Mouse (Mus musculus) urinary bladder, postnatal 14 days (tissue): ENCODE data around the gene Dpp6.

Experiments
- DNase-seq: peaks from one replicate; pipeline ENCODE4 v3.0.0; 2021; ENCODE audit warnings: low spot score

The Dpp6 gene

DNA sequence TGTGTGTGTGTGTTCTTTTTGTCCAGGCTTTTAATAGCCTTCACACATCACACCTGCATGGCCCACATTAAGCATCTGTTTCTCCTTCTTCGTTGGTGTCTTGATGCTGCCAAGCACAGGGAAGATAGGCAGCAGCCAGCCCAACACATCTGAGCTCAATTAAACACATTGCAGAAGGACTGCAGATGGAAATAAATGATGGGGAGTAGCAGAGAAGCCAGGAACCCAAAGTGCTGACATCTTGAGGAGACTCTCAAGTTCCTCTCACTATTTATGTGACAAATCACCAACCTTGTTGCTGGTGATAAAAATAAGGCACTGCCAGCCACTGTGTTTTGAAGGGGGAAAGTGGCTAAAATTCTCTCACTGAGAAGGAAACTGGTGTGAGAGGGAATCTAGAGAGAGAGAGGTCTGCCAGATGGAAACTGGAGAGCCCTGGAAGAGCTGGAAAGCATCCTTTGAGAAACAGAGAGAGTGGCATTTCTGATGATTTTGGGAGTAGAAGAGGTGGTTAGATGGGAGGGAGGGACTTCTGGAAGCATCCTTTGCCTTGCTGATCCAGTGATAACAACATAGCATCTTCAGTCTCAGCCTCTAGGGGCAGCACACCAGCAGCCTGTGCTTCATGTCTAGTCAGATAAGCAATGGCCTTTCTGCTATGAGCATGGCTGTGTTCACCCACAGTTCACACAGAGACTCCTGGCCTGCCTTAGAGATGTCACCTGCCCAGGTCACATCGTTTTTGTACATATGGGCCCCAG, 383.8 kb downstream of the Dpp6 start:
- DNase-seq, result no peak

DNA sequence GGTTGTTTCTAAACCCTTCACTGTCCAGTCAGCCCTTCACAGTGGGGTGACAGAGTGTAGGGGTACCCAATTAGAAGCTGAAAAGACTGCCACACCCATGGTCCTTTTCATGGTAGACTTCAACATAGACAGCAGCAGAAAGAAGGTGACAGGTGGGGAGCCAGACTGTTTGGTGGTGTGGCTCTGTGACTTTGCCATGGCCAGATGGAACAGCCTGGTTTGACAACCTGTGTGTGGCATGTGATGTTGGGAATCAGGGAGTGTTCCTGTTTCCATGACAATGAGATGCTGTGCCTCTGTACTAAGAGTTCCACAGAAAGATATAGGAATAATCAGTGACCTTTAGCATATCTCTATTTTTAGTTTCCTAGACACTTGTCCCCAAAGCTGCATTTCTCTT, 386.1 kb downstream of the Dpp6 start:
- no peak for DNase-seq

DNA sequence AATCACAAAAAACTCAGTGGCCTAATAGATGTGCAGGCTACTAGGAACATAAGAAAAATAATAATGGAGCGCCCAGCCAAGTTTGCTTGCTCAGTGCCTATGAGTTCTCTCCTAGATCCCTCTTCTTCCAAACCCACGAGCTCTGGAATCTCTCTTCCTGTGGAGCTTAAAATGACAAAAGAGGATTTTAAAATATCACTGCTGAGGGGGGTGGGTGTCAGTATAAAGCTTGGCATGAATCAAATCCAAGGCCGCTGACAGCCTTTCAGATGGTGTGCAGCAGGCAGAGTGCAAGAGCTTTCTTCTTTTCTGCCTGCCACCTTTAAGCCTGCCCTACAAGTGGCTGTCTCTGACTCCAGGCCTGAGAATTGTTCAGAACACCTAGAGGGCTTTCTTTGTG, 387.7 kb downstream of the Dpp6 start:
- no peak for DNase-seq

DNA sequence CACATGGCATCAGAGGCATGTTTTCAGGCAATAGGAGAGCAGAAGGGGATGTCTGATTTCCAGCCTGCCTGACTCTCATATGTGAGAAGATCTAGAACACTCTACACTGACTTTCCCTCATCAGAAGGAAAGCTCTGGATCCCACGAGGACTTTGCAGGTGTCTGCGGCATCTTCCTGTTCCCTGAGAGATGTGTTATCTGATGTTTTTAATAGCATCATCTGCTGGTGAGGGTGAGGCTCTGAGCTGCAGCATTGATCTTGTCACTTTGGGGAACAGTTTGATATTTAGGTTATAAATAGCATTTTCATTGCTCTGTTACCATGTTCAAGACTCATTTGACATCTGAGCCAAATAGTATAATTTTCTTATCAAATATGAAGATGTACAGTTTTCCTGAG, 388.8 kb downstream of the Dpp6 start:
- no peak for DNase-seq

DNA sequence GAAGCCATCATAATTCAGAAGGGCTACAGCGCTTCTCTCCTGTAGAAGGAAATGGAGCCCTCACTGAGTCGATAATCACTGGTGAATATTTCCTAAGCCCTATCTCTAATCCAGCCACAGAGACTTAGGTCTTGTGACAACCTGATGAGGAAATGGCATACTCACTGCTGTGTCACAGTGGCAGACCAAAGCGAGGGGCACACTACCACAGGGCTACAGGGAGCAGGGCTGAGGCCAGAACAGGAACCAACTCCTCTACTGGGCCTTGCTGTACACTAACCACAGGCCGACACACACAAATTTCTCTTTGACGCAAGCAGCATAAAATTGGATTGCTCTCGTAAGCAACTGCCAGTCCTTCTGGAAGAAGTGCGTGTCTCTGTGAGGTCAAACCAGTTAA, 389.2 kb downstream of the Dpp6 start:
- no peak for DNase-seq

DNA sequence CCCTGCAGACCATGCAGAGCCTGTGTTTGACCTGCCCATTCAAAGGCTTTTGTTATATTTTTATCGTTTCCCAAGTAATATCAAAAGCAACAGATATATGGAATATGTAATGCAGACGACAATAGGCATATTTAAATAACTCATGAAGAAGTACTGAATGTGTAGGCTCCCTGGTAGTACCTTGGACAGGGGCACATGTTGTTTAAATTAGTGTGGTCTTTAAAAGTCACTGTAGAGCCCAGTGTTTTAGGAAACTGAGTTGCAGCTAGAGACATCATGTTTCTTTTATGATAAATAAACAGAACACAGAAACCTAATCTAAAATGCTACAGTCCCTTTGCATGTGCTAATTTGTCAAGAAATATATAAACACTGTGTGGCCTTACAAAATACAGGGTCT, 403.1 kb downstream of the Dpp6 start:
- DNase-seq, result no peak

DNA sequence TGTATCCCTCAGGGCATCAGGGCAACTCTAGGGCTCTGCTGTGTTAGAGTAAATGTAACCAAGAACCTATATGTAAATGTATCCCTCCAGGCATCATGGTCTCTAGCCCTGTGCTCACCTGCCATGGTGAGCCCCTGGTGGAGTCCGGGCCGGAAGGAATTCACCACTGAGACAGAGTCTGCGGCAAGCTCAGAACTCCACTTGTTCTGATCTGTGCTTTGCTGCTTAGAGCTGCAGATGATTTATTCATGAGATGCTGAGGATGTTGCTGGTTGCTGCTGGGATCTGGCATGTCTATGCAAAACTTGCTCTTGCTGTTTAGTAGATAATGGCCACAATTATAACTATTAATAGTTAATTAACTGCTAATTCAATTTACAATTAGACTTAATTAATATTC, 425.1 kb downstream of the Dpp6 start:
- DNase-seq, result no peak

DNA sequence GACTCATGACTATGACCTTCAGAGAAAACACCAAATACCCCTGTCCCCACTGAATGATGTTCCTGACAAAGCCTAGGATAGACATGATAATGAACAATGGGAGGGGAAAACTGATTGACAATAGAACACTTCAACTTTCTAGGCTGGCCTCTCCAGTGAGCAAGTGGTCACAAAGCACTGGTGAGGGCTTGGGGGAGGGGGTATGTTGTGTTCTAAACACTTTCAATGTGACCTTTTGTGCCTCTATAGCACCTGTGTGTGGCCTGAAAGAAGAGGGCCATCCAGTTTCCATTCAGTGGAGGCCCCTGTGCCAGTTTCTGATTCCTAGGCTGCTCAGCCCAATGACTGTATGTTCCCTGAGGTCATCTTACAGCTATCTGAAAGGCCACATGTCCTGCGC, 426.2 kb downstream of the Dpp6 start:
- DNase-seq, result no peak

DNA sequence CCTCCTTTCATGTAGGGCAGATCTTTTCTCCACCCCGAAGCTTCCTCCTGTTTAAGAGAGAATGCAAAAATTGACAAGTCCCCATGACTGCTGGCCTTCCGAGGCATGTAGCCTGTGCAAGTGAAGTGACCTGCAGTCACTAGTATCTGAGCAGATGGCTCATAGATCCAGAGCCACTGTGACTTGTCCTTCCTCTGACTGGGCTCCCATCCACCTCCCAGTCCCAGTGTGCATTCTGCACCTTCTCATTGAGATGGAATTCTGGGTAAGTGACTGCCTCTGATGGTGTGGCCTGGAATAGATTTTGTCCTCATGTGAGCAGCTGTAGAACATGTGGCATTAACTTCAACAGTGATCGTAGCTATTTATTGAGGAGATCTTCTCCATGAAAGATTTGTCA, 430.8 kb downstream of the Dpp6 start:
- DNase-seq, result no peak

DNA sequence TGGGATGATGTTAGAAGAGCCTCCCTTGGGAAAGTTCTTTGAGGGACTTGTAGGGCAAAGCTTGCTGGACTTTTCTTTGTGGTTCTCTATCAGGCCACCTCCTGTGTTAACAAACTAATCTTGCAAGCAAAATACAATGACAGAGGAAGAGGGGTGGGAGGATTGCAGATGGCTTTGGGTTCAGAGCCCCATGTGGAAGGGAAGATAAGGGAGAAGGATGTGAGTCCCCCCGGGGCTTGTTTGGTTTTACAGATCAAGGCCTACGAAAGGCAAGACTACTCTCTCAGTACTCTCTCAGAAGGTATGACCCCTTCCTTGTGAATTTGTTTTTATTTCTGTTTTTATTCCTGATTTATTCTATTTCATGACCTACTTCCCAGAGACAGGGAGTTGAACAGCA, 431.7 kb downstream of the Dpp6 start:
- no peak for DNase-seq

DNA sequence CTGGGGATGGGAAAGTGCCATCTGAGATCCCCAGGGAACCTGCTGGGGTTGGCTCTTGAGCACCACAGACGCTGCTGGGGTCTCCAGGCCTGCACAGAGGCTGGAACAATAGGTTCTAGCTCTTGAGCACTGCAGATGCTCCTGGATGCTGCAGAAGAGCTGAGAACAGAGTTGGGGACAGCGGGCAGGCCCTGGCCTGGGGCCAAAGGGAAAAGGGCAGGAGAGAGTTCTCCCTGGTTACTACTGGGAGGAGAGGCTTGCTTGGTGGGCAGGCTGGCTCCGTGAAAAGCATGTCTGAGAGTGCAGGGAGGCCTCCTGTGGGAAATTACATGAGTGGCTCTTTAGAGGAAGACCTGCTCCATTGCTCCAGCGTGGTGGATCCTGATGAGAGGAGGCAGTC, 432.9 kb downstream of the Dpp6 start:
- DNase-seq, result no peak

DNA sequence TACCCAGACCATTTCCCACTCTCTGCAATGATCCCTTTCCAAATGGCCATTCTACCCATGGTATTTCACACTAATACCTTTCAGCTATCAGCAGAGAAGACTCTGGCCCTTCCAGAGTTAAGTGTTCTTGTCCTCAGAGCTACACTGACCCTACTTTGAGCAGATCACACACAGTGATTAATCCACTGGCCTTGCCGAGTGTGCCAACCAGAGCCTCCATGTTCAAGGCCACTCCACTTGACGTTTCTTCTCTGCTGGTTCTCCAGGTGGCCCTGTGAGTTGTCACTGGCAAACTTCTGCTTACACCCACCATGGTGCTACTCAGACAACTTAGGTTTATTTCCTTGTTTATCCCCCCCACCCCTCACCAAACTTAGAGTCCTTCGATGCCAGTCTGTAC, 433.9 kb downstream of the Dpp6 start:
- DNase-seq, result no peak

DNA sequence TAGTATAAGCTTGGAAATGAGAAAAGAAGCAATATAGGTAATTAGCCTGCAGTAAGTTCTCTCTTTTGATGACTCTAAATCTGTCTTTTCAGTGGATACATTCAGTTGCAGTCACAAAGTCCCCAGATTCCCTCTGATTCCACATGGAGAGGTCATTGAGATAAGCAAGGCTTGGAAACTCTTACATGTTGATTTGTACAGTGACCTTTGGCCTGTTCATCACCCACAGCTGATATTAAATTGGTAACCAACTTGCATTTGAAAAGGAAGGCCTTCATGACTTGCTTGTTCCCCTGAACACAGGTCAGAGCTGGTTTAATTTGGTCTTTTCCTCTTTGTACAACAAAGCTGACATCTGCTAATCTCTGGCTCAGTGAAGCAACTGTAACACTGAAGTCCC, 434.4 kb downstream of the Dpp6 start:
- no peak for DNase-seq

DNA sequence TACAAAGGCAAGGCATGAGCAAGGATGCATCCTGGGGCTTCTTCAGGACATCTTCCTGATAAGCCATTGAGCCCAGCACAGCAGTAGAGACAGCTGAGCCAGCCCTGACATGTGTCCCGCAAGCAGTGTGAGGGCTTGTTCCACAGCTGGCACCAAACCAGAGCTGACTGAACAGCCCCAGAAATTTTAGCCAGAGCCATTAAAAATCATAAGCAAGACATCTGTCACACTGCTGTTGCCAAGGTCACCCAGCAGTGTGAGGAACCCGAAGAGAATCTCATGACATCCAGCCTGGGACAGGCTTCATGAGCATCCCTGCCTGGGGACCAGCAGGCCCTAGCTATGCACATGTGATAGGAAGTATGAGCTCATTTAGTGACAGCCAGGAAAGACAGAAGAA, 438.2 kb downstream of the Dpp6 start:
- DNase-seq, result no peak

DNA sequence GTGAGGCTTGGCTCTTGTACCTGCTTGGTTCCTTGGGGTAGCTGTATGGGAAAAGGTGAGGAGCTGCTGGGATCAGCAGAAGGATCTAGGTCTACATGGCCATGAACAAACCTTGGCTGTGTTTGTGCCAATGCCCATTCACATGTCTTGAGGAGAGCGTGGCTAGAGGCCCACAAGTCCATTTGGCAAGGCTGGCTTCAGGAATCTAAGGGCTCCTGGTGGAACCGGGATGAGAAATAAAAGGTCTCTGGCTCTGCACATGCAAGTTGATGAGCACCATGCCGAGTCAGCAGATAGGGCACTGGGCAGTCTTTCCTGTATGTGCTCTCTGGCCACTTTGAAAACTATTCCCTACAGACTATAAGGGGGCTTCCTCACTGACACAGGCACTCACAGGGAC, 441.6 kb downstream of the Dpp6 start:
- no peak for DNase-seq

DNA sequence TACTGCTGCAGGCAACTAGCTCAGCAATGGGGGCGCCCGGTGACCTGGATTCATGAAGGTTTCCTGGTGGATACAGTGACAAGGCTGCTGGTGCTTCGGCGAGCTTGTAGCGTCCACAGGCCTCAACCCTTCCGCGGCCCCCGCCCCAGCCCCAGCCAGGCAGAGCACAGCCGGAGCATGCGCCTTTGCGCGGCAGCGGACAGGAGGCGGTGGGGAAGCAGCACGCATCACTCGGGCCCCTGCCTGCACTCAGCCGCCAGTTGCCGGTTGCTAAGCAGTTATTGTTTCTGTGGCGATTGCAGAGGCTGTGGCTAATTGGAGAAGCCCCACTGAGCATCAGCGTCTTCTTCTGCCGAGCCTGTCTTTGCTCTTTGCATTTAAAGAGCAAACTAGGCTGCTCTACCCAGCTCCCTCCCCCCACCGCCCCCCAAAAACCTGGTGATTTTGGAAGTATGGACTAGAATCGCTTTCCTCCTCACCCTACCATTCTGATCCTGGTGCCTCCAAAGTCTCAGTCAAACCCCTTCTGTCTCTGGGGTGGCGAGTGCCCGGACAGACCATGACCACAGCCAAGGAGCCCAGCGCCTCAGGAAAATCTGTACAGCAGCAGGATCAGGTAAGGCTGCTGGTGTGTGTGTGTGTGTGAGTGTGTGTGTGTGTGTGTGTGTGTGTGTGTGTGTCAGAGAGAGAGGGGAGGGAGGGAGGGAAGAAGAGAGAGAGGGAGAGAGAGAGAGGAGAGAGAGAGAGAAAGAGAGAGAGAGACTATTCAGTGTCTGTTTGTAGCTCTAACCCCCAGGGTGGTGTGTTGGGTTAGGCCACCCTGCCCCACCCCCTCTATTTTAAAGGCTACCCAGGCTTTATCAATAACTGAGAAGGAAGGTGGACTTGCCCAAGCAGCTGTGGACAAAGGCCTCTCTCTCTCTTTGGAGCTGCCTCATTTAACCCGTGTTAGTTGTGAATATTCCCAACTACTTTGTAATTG, 445.0 kb downstream of the Dpp6 start:
- no peak for DNase-seq

DNA sequence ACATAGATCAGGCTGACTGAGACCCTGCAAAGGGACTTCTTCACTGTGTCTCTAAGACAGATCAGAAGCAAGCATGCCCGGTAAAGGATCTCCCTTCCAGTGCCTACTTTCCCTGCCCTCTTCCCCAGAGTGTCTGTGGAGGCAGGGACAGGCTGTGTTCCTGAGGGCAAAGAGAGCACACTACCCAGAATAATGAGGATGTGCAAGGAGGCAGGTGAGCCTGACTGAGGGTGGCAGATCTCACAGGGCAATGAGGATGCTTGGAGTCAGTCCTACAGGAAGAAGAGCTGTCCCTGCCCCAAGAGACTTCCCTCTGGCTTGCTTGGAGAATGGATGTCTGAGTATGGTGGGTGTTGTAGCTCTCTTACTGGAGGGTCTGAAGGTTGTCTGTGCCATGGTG, 445.7 kb downstream of the Dpp6 start:
- no peak for DNase-seq

DNA sequence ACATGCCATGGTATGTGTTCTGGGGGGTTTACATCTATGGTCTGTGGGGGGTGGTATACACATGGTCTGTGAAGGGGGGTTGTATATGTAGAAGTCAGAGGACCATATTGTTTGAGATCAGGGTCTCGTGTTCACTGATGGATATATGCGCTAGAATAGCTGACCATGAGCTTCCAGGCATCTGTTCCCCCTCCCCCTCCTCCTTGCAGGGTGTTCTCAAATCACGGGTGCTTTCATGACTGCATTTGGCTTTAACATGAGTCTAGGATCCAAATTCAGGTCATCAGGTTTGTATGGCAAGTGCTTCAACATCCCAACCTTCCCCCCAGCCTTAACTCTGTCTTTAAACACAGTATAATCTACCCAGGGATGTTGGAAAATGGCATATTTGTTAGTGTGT, 448.3 kb downstream of the Dpp6 start:
- DNase-seq, result no peak

DNA sequence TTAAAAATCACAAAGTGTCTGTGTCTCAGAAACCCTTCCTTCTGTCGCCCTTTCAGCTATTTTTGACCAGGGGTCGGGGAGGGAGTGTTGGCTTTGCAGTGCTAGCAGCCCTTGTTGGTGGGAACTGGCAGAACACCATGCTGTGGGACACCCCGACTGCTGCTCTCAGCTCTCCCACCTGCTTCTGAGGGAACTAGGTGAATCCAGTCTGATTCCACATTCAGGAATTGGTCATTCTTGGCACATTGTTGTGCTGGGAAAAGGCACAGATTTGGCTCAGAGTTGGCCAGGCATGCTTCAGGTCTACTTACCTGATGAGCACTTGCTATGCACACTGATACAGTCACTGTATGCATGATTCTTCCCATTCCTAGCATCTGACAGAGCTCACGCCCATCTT, 454.3 kb downstream of the Dpp6 start:
- no peak for DNase-seq

DNA sequence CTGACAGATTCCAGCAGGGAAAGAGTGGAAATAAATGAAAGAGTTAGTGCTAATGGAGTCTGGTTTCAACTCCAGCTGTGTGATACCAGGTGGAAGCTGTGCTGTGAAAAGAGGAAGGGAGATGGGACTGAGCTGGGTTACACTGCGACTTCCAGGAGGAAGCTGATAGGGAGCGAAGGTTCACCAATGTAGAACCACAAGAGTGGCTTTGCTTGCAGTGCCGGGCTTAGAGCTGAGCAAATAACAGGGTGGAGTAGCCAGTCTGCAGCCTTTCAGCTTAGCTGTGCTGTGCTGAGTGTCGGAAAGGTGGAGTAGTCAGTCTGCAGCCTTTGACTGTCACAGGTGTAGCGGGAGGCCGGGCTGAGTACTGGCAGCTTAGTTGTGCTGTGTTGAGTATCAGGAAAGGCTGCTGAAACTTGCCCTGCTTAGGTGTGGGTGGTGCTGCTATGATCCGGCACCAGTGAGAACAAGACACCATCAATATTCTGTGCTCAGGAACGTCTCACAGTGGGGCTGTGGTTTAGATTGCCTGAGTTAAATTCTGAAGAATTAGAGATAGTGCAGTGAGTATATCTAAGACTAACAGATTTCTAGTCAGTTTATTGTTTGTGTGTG, 457.9 kb downstream of the Dpp6 start:
- DNase-seq, result no peak

DNA sequence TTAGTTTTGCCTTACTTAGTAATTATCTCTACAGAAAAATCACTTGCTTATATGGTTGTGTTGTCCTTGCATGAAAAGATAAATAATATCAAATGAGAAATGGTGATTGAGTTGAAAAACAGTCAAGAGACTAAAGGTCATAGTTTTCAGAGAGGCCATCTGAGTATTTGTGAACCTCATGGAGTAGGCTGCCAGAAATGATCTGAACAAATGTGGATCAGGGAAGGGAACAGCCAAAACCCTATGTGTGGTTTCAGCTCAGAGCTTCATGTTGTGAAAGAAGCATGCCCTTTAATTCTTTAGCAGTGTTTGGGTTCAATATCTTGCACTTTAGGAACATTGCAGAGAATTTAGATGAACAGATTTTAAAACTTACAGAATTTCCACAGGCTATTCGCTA, 458.9 kb downstream of the Dpp6 start:
- DNase-seq, result no peak

DNA sequence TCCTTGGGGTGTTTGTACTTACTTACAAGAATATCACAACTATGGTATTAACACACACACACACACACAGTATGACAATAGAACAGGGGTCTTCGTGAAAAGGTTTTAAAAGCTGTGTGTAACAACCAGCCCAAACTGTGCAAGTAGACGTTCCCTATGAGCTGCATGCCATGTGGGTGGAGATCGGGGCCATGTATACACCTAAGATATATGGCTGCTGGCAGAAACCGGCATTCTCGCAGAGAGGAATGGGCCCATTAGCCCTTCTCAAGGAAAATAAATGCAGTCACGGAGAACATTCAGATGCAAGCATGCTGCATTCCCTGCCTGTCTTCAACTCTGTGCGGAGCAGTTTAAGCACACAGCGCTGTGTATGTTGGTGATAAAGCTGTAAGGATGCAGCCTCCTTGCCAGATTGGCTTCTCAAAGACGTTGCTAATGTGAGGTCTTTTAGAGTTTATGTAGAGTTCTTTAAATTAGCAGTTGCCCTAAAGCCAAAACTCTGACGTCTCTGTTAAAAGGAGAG, 461.2 kb downstream of the Dpp6 start:
- DNase-seq, result no peak

DNA sequence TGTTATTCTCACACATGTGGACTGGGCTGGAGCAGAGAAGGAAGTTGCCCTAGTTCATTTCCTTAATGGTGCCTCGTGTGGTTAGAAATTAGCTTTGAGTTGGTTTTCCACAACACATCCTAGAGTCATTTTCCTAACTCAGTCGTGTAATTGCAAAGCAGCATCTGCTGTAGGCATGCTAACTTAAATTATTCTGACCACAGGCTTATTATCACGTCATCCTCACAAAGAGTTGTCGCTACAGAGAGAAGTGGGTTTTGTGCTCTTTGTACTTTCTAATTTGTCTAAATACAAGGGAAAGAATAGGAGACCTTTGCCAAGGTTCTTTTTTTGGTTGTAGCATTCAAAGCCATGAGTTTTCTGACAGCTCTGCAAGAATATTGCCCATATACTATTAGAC, 469.9 kb downstream of the Dpp6 start:
- DNase-seq, result no peak
